Mouse (Mus musculus): ENCODE measurements around the gene Tmem232. TPM values are rescaled to one million over a fixed set of nuclear protein-coding genes. Genes with fewer than 3 reads are reported as not detected.
A peak's percentile ranks its signal among the peaks of the same experiment; 100 is the strongest.

Gene Tmem232
- polyA plus RNA-seq, 1 experiment, result 1.6 TPM

GRCm38 (mm10) chr17:65562761-65563160, 22.2 kb upstream of the Tmem232 start:
- TF ChIP-seq CTCF (IDR thresholded peaks at IDR 0.05; ENCODE audit: insufficient read depth, low read length), result no peak
- no peak for TF ChIP-seq POLR2A (IDR thresholded peaks at IDR 0.05; ENCODE audit: borderline replicate concordance, extremely low read depth, low read depth, low read length)
- Histone ChIP-seq H3K4me3 (replicated peaks; ENCODE audit: extremely low read depth, low read depth, low read length) (no peak overlapping the region), H3K4me1 (ENCODE audit: control insufficient read depth, insufficient read depth, low read length) (no peaks in the 10 kb centered on the region)
- peak; percentile 55 for DNase-seq
- 2% methylated on average over 5 of the region's 5 CpGs for WGBS

GRCm38 (mm10) chr17:65561361-65562015, 20.9 kb upstream of the Tmem232 start:
- WGBS, result 31% methylated on average over 6 of the region's 6 CpGs
- no peak for TF ChIP-seq CTCF (IDR thresholded peaks at IDR 0.05; ENCODE audit: insufficient read depth, low read length)
- no peak overlapping the region for H3K4me3 ChIP-seq (replicated peaks; ENCODE audit: extremely low read depth, low read depth, low read length)
- no peak for DNase-seq
- no peaks in the 10 kb centered on the region for H3K4me1 ChIP-seq (ENCODE audit: control insufficient read depth, insufficient read depth, low read length)

- Histone ChIP-seq H3K4me1 (ENCODE audit: control insufficient read depth, insufficient read depth, low read length) (no peaks in the 10 kb centered on the region), H3K4me3 (replicated peaks; ENCODE audit: extremely low read depth, low read depth, low read length) (no peak overlapping the region)
- TF ChIP-seq CTCF (IDR thresholded peaks at IDR 0.05; ENCODE audit: insufficient read depth, low read length) (peak; percentile 63), POLR2A (IDR thresholded peaks at IDR 0.05; ENCODE audit: borderline replicate concordance, extremely low read depth, low read depth, low read length) (no peak)
- no peak for DNase-seq
- 35% methylated on average over 5 of the region's 5 CpGs for WGBS
Observed at GRCm38 (mm10) chr17:65559273-65559672, 18.7 kb upstream of the Tmem232 start.

- WGBS, result 47% methylated on average over 9 of the region's 9 CpGs
- no peaks in the 10 kb centered on the region for H3K4me1 ChIP-seq (ENCODE audit: control insufficient read depth, insufficient read depth, low read length)
- DNase-seq, result no peak
- H3K4me3 ChIP-seq (replicated peaks; ENCODE audit: extremely low read depth, low read depth, low read length), result no peak overlapping the region
- TF ChIP-seq CTCF (IDR thresholded peaks at IDR 0.05; ENCODE audit: insufficient read depth, low read length) (no peak), POLR2A (IDR thresholded peaks at IDR 0.05; ENCODE audit: borderline replicate concordance, extremely low read depth, low read depth, low read length) (no peak)
Observed at GRCm38 (mm10) chr17:65558788-65559187, 18.2 kb upstream of the Tmem232 start.

GRCm38 (mm10) chr17:65558217-65558616, 17.6 kb upstream of the Tmem232 start:
- peak; percentile 66 for DNase-seq
- Histone ChIP-seq H3K4me1 (ENCODE audit: control insufficient read depth, insufficient read depth, low read length) (no peaks in the 10 kb centered on the region), H3K4me3 (replicated peaks; ENCODE audit: extremely low read depth, low read depth, low read length) (no peak overlapping the region)
- TF ChIP-seq CTCF (IDR thresholded peaks at IDR 0.05; ENCODE audit: insufficient read depth, low read length) (peak; percentile 40), POLR2A (IDR thresholded peaks at IDR 0.05; ENCODE audit: borderline replicate concordance, extremely low read depth, low read depth, low read length) (no peak)
- WGBS, result 26% methylated on average over 9 of the region's 9 CpGs

GRCm38 (mm10) chr17:65557212-65557611, 16.6 kb upstream of the Tmem232 start:
- TF ChIP-seq POLR2A (IDR thresholded peaks at IDR 0.05; ENCODE audit: borderline replicate concordance, extremely low read depth, low read depth, low read length) (no peak), CTCF (IDR thresholded peaks at IDR 0.05; ENCODE audit: insufficient read depth, low read length) (no peak)
- H3K4me3 ChIP-seq (replicated peaks; ENCODE audit: extremely low read depth, low read depth, low read length), result no peak overlapping the region
- no peaks in the 10 kb centered on the region for H3K4me1 ChIP-seq (ENCODE audit: control insufficient read depth, insufficient read depth, low read length)
- DNase-seq, result no peak
- 36% methylated on average over 6 of the region's 6 CpGs for WGBS

GRCm38 (mm10) chr17:65556798-65557197, 16.2 kb upstream of the Tmem232 start:
- WGBS, result 59% methylated on average over 10 of the region's 10 CpGs
- TF ChIP-seq POLR2A (IDR thresholded peaks at IDR 0.05; ENCODE audit: borderline replicate concordance, extremely low read depth, low read depth, low read length), result no peak
- TF ChIP-seq CTCF (IDR thresholded peaks at IDR 0.05; ENCODE audit: insufficient read depth, low read length), result no peak
- Histone ChIP-seq H3K4me3 (replicated peaks; ENCODE audit: extremely low read depth, low read depth, low read length) (no peak overlapping the region), H3K4me1 (ENCODE audit: control insufficient read depth, insufficient read depth, low read length) (no peaks in the 10 kb centered on the region)
- no peak for DNase-seq

- DNase-seq, result no peak
- Histone ChIP-seq H3K4me1 (ENCODE audit: control insufficient read depth, insufficient read depth, low read length) (0 out of 2 replicates have a peak, but pooled peaks cover 2% of the 10 kb centered on the region), H3K4me3 (replicated peaks; ENCODE audit: extremely low read depth, low read depth, low read length) (no peak overlapping the region)
- 63% methylated on average over 12 of the region's 12 CpGs for WGBS
- no peak for TF ChIP-seq POLR2A (IDR thresholded peaks at IDR 0.05; ENCODE audit: borderline replicate concordance, extremely low read depth, low read depth, low read length)
- TF ChIP-seq CTCF (IDR thresholded peaks at IDR 0.05; ENCODE audit: insufficient read depth, low read length), result no peak
Observed at GRCm38 (mm10) chr17:65552426-65552997, 11.9 kb upstream of the Tmem232 start.

GRCm38 (mm10) chr17:65550357-65550756, 9.8 kb upstream of the Tmem232 start:
- no peak overlapping the region for H3K4me3 ChIP-seq (replicated peaks; ENCODE audit: extremely low read depth, low read depth, low read length)
- no peak for DNase-seq
- TF ChIP-seq CTCF (IDR thresholded peaks at IDR 0.05; ENCODE audit: insufficient read depth, low read length) (no peak), POLR2A (IDR thresholded peaks at IDR 0.05; ENCODE audit: borderline replicate concordance, extremely low read depth, low read depth, low read length) (no peak)
- 0 out of 2 replicates have a peak, but pooled peaks cover 2% of the 10 kb centered on the region for H3K4me1 ChIP-seq (ENCODE audit: control insufficient read depth, insufficient read depth, low read length)
- 85% methylated on average over 4 of the region's 4 CpGs for WGBS

Data from lung, adult 2 months (tissue).